Mouse (Mus musculus): ENCODE data around the gene Ralgapa2.

Ralgapa2 gene

DNA sequence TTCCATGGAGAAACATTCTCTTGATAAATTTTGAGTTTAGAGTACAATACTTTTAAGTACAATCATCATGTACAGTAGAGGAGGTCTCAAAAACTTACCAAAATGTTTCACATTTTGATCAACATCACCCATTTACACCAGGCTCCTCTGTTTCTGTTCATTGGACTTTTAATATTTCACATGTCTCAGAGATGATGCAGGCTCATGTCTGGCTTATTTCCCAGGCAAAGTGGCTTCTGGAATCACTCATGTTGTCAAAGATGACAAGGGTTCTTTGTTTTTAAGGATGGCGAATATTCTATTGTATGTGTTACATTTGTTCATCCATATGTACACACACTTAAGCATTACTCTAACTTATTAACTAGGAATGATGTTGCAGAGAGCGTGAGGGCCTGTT is 152.5 kb downstream of the Ralgapa2 start:
- DNase-seq (ENCODE audit: low spot score), result no peak

DNA sequence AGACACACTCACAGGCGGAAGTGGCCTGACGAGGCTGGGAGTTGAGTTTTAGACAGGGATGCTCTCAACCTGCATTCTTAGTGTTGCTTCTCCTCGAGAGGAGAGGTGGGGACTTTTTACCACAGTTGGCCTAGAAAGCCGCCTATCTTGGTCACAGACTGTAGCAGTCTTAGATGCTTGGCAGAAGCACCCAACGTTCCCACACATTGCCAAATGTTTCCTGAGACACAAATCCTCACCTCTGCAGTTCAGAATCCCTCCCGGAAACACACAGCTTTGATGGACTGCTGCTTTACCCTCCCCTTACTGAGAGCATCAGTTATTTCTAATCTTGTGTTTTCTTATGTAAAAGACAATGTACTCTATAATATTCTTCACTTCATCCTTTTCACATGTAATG is 155.6 kb downstream of the Ralgapa2 start:
- DNase-seq (ENCODE audit: low spot score), result no peak

DNA sequence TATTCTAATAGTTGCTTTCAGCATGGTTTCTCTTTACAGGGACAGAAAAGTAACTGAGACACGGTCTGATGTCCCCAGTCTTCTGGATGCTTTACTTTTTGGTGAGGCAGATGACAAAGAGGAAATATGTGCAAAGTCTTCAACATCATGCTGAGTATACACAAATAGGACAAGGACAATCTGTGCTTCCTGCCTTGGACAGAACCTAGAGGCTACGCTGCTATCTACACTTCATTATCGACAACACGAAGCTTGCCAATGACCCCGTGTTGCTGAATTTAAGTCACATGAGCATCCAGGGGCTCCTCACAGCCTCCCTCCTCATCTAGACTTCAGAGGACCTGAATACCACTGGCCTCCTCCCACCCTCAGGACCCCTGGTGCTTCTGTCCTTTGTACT is 161.9 kb downstream of the Ralgapa2 start:
- DNase-seq (ENCODE audit: low spot score), result no peak

DNA sequence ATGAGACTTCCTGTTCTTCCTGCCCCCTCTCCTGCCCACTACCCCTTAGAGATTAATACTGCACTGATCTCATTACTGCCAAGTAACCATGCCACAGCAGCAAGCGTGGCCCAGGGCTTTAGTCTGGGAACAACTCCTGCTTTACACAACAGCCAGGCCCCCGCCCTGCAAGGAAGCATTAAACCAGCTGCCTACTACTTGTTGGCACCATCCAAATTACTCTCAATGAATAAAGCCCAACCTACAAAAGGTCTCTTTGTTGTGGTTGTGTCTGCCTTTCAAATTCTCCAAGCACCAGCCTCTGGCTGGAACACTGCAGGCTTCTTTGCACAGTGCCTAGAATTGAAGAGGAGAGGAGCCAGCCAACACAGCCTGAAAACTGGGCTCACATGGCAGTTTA is 164.2 kb downstream of the Ralgapa2 start:
- DNase-seq (ENCODE audit: low spot score), result no peak

DNA sequence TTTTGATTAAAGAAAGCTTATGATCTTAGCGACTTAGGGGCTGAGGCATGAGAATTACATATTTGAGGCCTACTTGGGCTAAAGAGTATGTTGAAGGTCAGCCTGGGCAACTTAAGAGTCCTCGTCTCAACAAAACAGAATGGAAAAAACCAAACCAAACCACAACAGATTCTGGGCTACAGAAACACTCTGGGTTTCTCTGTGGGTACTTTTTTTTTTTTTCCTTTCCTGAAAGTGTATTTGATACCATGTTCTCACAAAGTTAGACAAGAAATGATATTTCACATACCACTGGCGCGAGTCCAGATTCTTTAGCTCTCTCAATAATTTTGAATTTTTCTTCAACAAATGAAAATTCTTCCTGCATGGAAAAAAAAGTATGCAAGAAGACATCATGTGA is 172.1 kb downstream of the Ralgapa2 start:
- no peak for DNase-seq (ENCODE audit: low spot score)

DNA sequence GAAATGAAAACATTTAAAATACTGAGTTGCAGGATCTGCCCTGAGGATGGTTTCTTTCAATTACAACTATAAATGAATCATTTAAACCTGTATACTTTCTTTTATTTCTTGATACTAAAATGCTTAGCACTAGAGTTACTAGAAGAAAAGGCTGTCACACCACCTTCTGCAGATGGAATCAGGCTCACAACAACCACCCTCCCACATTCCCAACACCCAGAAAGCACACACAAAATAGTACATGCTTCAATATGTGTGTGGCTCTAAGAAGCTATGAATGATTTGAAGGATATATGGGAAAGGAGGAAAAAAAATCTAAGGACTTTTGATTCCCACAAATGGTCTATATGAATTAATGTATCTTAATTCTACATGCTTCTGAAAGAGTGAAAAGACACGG is 174.6 kb downstream of the Ralgapa2 start:
- no peak for DNase-seq (ENCODE audit: low spot score)

DNA sequence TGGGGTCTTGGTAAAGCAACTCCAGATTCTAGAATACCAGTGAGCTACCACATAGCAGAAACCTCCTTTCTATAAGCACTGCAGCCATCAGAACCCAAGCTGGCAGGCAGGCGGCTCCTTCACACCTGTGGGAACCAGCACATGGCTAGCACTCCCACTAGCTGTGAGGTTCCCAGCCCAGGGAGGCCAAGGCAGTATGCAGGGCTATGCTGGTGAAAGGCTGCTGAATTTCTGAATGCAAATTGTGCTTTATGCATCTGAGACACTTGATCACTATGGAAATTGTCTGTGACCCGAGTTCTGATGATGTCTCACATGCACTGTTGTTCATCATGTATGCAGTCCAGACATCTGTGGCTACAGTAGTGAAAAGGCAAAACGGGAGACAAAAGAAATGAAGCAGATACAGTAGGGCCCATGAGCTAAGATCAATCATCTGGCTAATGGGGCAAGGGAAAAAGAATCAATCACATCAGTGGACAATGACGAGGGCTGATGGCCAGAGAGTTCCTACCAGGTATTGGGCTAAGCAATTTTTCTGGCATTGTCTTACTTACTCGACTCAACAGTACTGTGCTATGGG is 180.2 kb downstream of the Ralgapa2 start:
- no peak for DNase-seq (ENCODE audit: low spot score)

DNA sequence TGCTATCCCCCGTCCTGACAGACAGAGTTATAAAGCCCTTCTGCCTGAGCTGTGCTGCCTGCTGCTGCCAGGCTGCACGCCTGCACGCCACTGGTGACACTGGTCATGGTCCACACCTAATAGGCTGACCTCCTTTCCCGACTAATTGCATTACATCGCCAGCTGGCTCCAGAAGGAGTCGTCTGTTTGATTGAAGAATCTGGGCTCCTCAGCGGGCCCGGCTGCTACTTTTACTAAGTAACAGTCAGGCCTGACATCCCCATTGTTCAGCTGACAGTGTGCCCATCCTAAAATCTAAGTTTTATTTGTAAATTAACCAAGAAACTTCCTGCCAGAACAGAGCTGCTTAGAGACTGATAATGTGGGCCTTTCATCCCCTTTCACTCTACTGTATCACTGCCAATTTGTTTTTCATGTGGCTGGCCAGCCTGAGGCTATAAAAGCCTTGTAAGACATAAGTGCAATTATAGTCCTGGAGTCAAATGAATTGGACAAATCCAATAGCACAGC is 181.3 kb downstream of the Ralgapa2 start:
- DNase-seq (ENCODE audit: low spot score), result no peak

DNA sequence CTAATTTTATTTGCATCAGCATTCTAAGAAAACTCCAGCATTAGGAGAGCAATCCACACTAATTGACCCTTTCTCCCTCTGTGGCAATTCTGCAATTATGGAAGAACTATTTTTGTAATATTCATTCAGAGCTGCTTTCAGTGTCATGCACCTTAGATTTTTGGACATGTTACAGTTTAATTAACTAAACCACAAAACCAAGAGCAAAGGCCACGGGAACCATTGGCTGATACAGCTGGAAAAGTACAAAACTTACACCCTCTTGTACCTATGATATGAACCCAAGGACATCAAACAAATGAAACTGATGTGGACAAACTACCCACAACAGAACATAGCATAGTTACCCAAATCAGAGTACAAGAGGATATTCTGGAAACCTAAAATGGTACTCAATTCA is 182.0 kb downstream of the Ralgapa2 start:
- DNase-seq (ENCODE audit: low spot score), result no peak

DNA sequence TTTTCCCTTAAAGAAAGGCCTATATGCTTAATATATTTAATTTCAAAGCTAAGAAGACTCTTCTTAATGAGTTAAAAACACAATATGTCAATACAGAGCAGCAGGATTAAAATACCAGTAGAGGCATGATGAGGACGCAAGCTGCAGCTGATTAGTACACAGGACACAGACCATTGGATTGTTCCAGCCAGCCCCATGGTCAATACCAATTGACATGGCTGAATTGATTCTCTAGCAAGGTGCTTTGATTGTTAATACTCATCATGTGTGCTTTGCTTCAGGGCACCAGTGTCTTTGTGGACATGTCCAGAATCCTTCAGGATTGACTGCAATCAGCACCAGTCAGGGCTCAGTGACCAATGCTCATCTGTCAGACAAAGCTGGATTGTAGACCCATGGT is 185.5 kb downstream of the Ralgapa2 start:
- DNase-seq (ENCODE audit: low spot score), result no peak

DNA sequence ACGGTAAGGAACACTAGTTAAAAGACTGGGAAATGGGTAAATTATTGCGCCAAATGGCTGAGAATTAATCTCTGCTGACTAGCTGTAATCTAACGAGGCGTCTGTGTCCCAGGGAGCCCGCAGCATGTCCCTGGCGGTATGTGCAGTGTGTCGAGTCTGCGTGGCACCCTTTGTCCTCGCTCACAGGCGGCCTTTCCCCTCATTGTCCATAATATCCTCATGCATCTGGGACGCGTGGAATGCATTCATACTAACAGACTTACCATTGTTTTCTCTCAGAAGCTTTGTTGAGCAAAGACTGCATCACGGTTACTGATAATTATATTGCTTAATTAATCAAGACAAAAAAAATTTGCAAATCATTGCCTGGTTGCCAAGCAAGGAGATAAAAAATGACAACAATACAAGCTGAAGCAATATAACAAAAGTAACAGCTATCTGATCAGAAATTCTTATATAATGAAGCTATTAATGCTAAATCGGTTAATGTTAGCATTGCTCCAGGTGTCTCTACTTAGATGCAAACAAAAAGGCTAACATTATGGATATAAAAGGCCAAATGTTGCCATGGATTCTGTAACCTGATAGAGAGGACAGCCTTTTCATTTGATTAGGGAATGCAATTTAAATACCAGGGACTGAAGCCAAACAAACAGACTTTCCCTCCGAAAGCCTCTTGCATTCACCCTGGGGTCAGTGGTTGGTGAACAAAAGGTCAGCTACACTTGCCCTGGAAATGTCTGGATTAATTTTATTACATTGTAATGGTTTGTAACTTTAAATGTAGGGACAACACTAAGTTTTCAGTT is 187.0 kb downstream of the Ralgapa2 start:
- DNase-seq (ENCODE audit: low spot score), result peak; percentile 14

DNA sequence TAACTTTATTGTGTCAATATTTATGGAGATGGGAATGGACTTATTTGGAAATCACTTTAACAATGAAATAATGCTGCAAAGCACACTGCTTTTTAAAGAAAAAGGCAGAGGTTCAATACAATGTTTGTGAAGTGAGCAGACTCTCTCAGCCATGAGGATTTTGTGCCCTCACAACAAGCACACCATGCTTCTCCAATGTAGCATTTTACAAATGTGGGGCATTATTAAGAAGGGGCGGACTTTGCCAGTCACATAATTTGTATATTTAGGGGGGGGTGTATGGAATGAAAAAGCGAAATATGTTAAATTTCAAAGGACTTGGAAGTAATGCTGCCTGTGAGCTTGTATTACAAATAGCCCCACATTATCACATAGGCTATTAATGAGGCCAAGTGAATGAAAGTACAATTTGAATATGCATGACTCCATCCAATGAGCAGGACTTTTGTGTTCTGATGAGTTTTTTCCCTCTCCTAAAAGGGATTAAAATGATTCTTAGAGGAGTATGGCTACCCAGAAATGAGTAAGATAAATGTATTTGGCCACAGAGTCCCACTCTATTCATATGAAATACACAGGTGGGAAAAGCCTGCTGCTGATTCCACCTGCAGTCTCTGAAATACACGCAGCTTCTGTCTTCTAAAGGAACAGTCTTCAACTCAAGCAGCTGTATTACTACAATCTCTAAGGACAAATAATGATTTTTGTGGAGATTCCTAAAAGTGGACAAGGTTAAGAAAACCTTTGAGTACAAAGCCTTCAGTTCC is 187.8 kb downstream of the Ralgapa2 start:
- DNase-seq (ENCODE audit: low spot score), result no peak

DNA sequence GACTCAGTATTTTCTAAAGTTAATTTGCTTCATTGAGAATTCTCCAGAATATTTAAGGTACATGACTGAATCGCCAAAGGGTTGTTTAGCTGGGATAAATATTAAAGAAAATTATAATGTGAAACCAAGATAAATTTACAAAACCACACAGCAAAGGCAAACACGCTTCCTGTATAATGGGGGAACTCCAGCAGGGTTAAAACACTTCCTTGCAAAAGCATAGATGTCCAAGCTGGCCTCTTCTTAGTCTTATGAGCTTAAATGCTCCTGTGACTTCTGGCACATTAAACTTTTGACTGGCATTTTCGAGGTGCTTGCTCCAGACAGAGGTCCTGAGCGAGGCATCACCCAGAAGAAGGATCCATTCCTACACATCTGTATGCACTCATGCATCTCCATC is 188.6 kb downstream of the Ralgapa2 start:
- no peak for DNase-seq (ENCODE audit: low spot score)

DNA sequence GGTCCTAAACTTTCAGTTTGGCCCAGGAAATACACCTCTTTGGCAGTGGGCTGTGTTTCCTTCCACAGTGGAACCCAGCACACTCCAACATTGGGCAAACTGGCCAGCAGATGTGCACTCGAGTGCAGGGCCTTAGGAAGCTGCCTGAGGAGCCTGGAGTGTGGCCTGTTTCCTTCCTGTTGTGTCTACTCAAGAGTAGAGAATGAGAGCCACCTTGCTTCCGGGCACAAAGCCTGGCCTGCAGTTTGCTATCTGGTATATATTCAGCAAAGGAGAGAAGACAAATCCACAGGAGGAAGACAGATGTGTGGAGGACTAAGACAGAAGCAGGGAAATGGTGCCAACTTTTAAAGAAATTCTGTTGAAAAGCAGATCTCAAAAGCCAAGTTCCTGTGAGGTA is 189.4 kb downstream of the Ralgapa2 start:
- no peak for DNase-seq (ENCODE audit: low spot score)

DNA sequence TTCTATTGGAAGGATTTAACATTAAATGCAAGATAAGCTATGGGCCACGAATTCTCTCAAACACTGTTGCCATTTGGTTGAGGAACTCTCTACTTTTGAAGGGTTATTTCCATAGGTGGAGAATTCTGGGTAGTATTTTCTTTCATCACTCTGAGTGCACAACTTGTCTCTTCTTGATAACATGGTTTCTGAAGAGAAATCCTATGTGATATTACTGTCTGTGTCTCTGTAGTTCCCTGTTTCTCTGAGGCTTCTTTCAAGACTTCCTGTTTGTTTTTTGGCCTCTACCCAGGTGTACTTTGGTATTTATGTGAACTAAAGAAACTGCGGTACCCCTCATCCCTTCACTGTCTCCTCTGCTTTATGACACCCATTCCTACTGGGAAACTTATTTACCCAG is 190.1 kb downstream of the Ralgapa2 start:
- DNase-seq (ENCODE audit: low spot score), result no peak

DNA sequence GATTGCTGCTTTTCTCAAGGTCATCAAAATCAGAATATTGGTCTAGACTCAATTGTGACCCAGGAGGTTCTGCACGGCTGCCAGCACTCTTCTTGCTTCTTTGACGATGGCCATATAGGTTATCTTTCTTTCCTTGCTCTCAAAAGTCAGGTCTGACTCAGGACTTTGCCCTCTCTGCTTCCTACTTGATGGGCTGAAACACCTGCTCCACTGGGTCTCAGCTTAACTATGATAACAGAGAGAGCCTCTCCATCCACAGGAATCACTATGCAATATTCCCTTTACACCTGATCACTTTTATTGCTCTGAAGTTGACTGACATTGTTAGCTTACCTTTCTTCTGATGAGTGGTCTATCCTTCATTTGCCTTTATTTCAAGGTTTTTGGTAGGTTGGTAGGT is 191.5 kb downstream of the Ralgapa2 start:
- DNase-seq (ENCODE audit: low spot score), result no peak

DNA sequence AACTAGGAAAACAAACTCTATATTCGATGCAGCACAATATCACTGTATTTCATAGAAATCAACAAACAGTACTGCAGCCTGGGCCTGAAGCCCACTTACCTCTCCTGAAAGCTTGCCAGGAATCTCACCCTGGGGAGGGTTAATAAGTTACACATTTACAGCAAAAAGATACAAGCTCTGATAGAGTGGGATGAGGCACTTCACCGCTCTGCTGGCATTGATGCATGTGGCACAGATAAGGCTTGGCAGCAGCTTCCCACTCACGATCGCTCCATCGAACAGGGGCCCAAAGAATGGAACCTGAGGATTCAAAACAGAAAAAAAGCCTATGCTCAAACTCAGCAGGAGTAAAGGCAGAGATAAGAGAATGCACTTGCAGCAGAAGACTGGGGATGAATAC is 197.4 kb downstream of the Ralgapa2 start:
- DNase-seq (ENCODE audit: low spot score), result no peak

DNA sequence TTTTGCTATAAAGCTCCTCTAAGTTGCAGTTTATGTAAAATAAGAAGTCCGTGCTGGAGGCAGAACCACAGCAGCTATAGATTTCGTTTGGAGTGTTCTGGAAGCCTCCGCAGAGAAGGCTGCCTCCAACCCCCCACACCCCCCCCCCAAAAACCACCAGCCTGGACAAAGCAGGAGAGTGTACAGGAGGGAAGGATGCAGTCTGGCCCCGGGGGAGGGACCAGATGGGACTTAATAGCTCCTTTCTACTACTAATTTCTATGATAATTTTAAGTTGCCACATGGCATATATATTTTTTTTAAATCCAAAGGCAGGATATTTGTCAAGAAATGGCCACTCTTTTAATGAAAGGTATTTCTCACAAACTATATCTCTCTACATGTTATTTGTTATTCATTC is 198.3 kb downstream of the Ralgapa2 start:
- DNase-seq (ENCODE audit: low spot score), result no peak

DNA sequence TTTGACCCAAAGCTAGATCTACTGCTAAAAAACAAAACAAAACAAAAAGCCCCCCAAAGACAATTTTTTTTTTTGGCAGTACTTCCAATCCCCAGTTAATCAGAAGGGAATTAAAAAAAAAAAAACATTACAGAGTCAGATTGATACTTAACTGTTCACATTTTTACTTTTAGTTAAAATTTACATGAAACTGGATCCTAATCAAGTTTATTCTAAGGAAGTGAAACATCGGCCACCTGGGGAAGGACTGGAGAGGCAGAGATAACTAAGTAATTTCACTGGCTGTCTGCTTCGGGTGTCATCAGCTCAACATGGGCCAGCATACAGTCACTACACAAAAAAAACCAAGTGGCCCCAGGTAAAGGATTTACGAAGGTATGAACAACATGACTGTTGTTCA is 201.4 kb downstream of the Ralgapa2 start:
- DNase-seq (ENCODE audit: low spot score), result no peak

DNA sequence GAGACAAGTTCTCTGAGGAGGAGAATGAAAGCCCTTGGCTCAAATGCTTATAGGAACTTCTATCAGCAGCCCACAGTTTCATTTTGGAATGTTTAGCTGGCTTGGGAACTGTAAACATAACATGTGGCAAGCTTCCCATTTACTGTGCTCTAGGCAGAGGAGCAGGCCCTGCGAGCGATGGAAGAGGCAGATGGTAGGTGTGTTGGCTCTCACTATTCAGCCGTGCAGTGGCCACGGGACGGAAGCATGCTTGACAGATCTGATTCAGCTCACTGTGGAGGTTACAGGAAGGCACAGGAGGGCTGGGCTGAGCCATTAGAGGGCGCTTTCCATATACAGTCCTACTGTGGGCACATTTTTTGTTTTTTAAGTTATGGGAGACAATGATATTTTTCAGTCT is 201.9 kb downstream of the Ralgapa2 start:
- DNase-seq (ENCODE audit: low spot score), result peak; percentile 24

DNA sequence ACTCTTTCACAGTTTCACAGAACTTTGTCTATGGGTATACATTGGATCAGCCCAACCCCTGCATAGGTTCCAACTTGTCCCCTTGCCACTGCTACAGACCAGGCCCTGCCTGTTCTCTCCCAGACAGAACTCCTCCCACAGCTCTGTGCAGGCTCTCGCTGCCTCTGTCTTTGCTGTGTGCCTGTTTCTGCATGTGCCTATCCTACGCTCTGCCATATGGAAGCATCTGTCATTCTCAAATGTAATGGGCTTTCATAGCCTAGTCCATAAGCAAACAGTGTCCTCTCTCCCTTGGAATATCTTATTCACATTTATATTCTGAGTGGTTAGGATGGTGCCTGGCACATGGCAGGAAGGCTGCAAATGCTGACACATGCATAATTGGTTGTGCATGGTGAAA is 202.7 kb downstream of the Ralgapa2 start:
- no peak for DNase-seq (ENCODE audit: low spot score)

DNA sequence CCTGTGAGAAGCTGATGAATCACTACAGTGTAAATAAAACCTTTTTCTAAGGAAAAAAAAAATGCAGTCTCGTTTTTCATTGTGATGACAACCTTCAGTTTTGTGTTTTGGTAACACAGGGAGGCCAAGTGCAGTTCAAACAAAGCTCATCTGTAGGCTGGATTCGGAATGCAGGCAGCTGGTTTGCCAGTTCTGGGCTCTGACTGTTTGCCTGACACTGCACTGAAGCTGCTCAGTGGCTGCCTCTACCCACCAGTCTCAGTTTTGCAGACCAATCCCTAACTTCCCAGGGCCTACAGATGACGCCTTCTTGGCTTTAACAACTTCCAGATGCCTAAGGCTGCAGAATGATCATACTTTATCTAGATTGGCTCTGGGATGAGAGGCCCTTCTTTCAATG is 205.1 kb downstream of the Ralgapa2 start:
- no peak for DNase-seq (ENCODE audit: low spot score)

DNA sequence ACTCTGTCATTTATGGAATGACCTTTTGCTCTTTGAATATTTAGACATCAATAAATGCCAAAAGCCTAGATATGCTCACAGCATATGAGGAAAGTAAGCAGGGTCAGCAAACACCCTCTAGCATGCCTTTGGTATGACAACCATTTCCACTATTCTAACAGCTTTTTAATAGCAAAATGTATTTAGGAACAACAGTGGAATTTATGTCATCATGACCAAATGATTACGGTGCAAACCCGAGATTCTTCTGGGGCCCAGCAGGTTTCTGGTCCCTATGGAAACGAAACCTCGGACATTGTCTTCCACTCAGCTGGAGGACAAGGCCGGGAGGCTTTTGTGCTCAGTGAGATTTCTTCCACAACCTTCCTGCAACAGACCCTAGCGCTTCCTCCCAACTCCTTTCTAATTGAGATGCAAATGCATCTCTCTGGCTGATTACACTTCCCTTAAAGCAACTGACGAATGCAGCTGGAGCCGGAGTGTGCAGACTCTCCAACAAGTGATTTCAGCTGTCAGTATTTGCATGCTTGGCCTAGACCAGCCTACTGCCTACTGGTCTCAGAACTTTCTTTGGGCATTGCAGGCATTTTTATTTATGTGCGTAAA is 209.9 kb downstream of the Ralgapa2 start:
- DNase-seq (ENCODE audit: low spot score), result no peak
